Mouse (Mus musculus) forebrain, postnatal 0 days (tissue): Measurements from ENCODE around the gene Elmo1. TPM values are rescaled to one million over a fixed set of nuclear protein-coding genes. Genes with fewer than 3 reads are reported as not detected.
A peak's percentile ranks its signal among the peaks of the same experiment; 100 is the strongest.

Experiments used
- ATAC-seq: fragments of 200-750 bp; cut with Nextera tagmentation; 2 replicates; pipeline ENCODE4 v1.8.0; 2017; ENCODE audit warnings: mild to moderate bottlenecking, moderate library complexity
- DNase-seq: peaks from one replicate; pipeline ENCODE4 v3.0.0-alpha.2; 2015
- H3K27ac ChIP-seq: fragments of 300-500 bp; sonication (generic); 2 replicates; pipeline ENCODE4 v1.5.1; 2014; ENCODE audit warnings: low read depth, mild to moderate bottlenecking, antibody characterized with exemption, low read length, moderate library complexity, mixed read lengths
- H3K27me3 ChIP-seq: fragments of 300-500 bp; sonication (generic); 2 replicates; pipeline ENCODE4 v1.6.1; 2014; ENCODE audit warnings: mild to moderate bottlenecking, low read length, mixed read lengths; ENCODE audit not compliant: insufficient read depth
- H3K36me3 ChIP-seq: fragments of 300-500 bp; sonication (generic); 2 replicates; pipeline ENCODE4 v1.6.1; 2014; ENCODE audit warnings: mild to moderate bottlenecking, moderate library complexity; ENCODE audit not compliant: insufficient read depth
- H3K4me1 ChIP-seq: fragments of 300-500 bp; sonication (generic); 2 replicates; pipeline ENCODE4 v1.6.1; 2014; ENCODE audit warnings: antibody characterized with exemption; ENCODE audit not compliant: insufficient read depth
- H3K4me2 ChIP-seq: fragments of 300-500 bp; sonication (generic); 2 replicates; pipeline ENCODE4 v1.6.1; 2014; ENCODE audit warnings: low read depth, mild to moderate bottlenecking, moderate library complexity
- H3K4me3 ChIP-seq: fragments of 300-500 bp; sonication (generic); 2 replicates; pipeline ENCODE4 v1.5.1; 2014; ENCODE audit warnings: low read depth, low read length, mixed read lengths
- H3K9ac ChIP-seq: fragments of 300-500 bp; sonication (generic); 2 replicates; pipeline ENCODE4 v1.6.1; 2014; ENCODE audit warnings: mild to moderate bottlenecking
- H3K9me3 ChIP-seq: fragments of 300-500 bp; sonication (generic); 2 replicates; pipeline ENCODE4 v1.6.1; 2016; ENCODE audit warnings: low read length
- CTCF ChIP-seq: sonication (generic); IDR thresholded peaks from 2 replicates; pipeline ENCODE4 v1.5.1; 2016; ENCODE audit warnings: antibody characterized with exemption, control low read depth, low read depth
- WGBS: fragments of 180-500 bp; shearing (Covaris S2); extraction: QIAGEN DNeasy Blood & Tissue Kit; methylation state at CpG from one replicate; pipeline ENCODE4 v1.1.7; 2014; 5-methylcytosine and 5-hydroxymethylcytosine counted together
- polyA plus RNA-seq: library from polyadenylated mRNA; unstranded; fragments of >200 nt; fragmentation: Nextera tagmentation; extraction: Ambion mirVana; gene quantifications from 2 replicates; pipeline ENCODE4 v1.2.1, GENCODE M21; 2015
- total RNA-seq: library from RNA; depleted of rRNA; stranded (reverse); fragments of >200 nt; gene quantifications from 2 replicates; pipeline ENCODE4 v1.2.3, GENCODE M21; 2014

Elmo1 gene
- total and polyA plus RNA-seq, 2 experiments from 2014 or later, result 30.9 to 33.5 TPM

- H3K27ac ChIP-seq, result no peak overlapping the region
- no peak overlapping the region for H3K4me2 ChIP-seq
- 67% methylated on average over 4 of the region's 4 CpGs for WGBS
- DNase-seq (no peak), ATAC-seq (peak; percentile 16; the same call in 1 of the 2 replicates)
- no peak overlapping the region for H3K9ac ChIP-seq
- no peaks in the 10 kb centered on the region for H3K9me3 ChIP-seq
- H3K36me3 ChIP-seq, result 0 out of 2 replicates have a peak, but pooled peaks cover 13% of the 10 kb centered on the region
- TF ChIP-seq CTCF, result no peak
- no peaks in the 10 kb centered on the region for H3K4me1 ChIP-seq
- no peak overlapping the region for H3K4me3 ChIP-seq
- no peaks in the 10 kb centered on the region for H3K27me3 ChIP-seq
Observed at GRCm38 (mm10) chr13:20590983-20591382, 500.6 kb downstream of the Elmo1 start.

GRCm38 (mm10) chr13:20597307-20597706 is 506.9 kb downstream of the Elmo1 start:
- TF ChIP-seq CTCF, result no peak
- ATAC-seq (no peak), DNase-seq (no peak)
- H3K36me3 ChIP-seq, result peaks cover 2% of the 10 kb centered on the region; the same call in 1 of the 2 replicates
- H3K27ac ChIP-seq, result no peak overlapping the region
- no peak overlapping the region for H3K4me2 ChIP-seq
- 65% methylated on average over 5 of the region's 5 CpGs for WGBS
- H3K27me3 ChIP-seq, result no peaks in the 10 kb centered on the region
- H3K9ac ChIP-seq, result no peak overlapping the region
- no peak overlapping the region for H3K4me3 ChIP-seq
- no peaks in the 10 kb centered on the region for H3K9me3 ChIP-seq
- no peaks in the 10 kb centered on the region for H3K4me1 ChIP-seq

- 96% methylated on average over 3 of the region's 3 CpGs for WGBS
- no peak for TF ChIP-seq CTCF
Observed at GRCm38 (mm10) chr13:20598618-20599017, 508.2 kb downstream of the Elmo1 start.

GRCm38 (mm10) chr13:20600246-20600645 is 509.9 kb downstream of the Elmo1 start:
- ATAC-seq (peak; percentile 23; the same call in 1 of the 2 replicates), DNase-seq (no peak)
- Histone ChIP-seq H3K4me1 (no peaks in the 10 kb centered on the region), H3K4me2 (no peak overlapping the region), H3K4me3 (no peak overlapping the region), H3K27me3 (no peaks in the 10 kb centered on the region), H3K36me3 (peaks cover 10% of the 10 kb centered on the region; the same call in 1 of the 2 replicates), H3K27ac (peak overlapping the region; percentile 35), H3K9me3 (no peaks in the 10 kb centered on the region), H3K9ac (no peak overlapping the region)
- no peak for TF ChIP-seq CTCF
- WGBS, result 24% methylated on average over 6 of the region's 6 CpGs

More at GRCm38 (mm10) chr13:20598618-20599017, 508.2 kb downstream of the Elmo1 start:
- H3K27me3 ChIP-seq, result no peaks in the 10 kb centered on the region
- no peak overlapping the region for H3K27ac ChIP-seq
- no peak overlapping the region for H3K9ac ChIP-seq
- no peak overlapping the region for H3K4me2 ChIP-seq
- DNase-seq (no peak), ATAC-seq (no peak)
- H3K9me3 ChIP-seq, result no peaks in the 10 kb centered on the region
- no peak overlapping the region for H3K4me3 ChIP-seq
- H3K36me3 ChIP-seq, result peaks cover 5% of the 10 kb centered on the region; the same call in 1 of the 2 replicates
- H3K4me1 ChIP-seq, result no peaks in the 10 kb centered on the region

- H3K27ac ChIP-seq, result no peak overlapping the region
Observed at GRCm38 (mm10) chr13:20601421-20601820, 511.0 kb downstream of the Elmo1 start.

GRCm38 (mm10) chr13:20606891-20607290 is 516.5 kb downstream of the Elmo1 start:
- Histone ChIP-seq H3K4me1 (peaks cover 6% of the 10 kb centered on the region; the same call in 1 of the 2 replicates), H3K27me3 (no peaks in the 10 kb centered on the region), H3K27ac (no peak overlapping the region), H3K36me3 (peaks cover 17% of the 10 kb centered on the region; the same call in 1 of the 2 replicates), H3K9ac (no peak overlapping the region), H3K4me3 (no peak overlapping the region), H3K4me2 (no peak overlapping the region), H3K9me3 (no peaks in the 10 kb centered on the region)
- no peak for DNase-seq
- TF ChIP-seq CTCF, result no peak
- 84% methylated on average over 3 of the region's 3 CpGs for WGBS
- no peak for ATAC-seq

More at GRCm38 (mm10) chr13:20601421-20601820, 511.0 kb downstream of the Elmo1 start:
- ATAC-seq, result peak; percentile 69
- Histone ChIP-seq H3K4me2 (no peak overlapping the region), H3K27me3 (no peaks in the 10 kb centered on the region), H3K4me1 (no peaks in the 10 kb centered on the region), H3K36me3 (peaks cover 17% of the 10 kb centered on the region; the same call in 1 of the 2 replicates), H3K4me3 (no peak overlapping the region), H3K9ac (no peak overlapping the region), H3K9me3 (no peaks in the 10 kb centered on the region)
- 43% methylated on average over 1 of the region's 1 CpGs for WGBS
- no peak for TF ChIP-seq CTCF
- no peak for DNase-seq

GRCm38 (mm10) chr13:20609003-20609688 is 518.8 kb downstream of the Elmo1 start:
- H3K36me3 ChIP-seq, result peaks cover 11% of the 10 kb centered on the region; the same call in 1 of the 2 replicates
- H3K4me2 ChIP-seq, result no peak overlapping the region
- DNase-seq (no peak), ATAC-seq (peak; percentile 57)
- no peaks in the 10 kb centered on the region for H3K9me3 ChIP-seq
- peak overlapping the region; percentile 54; the same call in 1 of the 2 replicates for H3K27ac ChIP-seq
- peaks cover 6% of the 10 kb centered on the region; the same call in 1 of the 2 replicates for H3K4me1 ChIP-seq
- 10% methylated on average over 3 of the region's 3 CpGs for WGBS
- TF ChIP-seq CTCF, result no peak
- no peaks in the 10 kb centered on the region for H3K27me3 ChIP-seq
- H3K4me3 ChIP-seq, result no peak overlapping the region
- H3K9ac ChIP-seq, result no peak overlapping the region
